Mouse (Mus musculus) kidney, embryonic 15.5 days (tissue): Measurements from ENCODE around the gene Sgsm1. TPM values are rescaled to one million over a fixed set of nuclear protein-coding genes. Genes with fewer than 3 reads are reported as not detected.

Experiments
- ATAC-seq: fragments of 200-750 bp; cut with Nextera tagmentation; replicated peaks from 2 replicates; pipeline ENCODE4 v1.8.0; 2017; ENCODE audit warnings: moderate TSS enrichment; ENCODE audit not compliant: low FRiP score
- H3K27ac ChIP-seq: fragments of 300-500 bp; sonication (generic); 2 replicates; pipeline ENCODE4 v1.5.1; 2015; ENCODE audit warnings: mild to moderate bottlenecking, inconsistent platforms
- H3K27me3 ChIP-seq: fragments of 300-500 bp; sonication (generic); 2 replicates; pipeline ENCODE4 v1.6.1; 2015; ENCODE audit warnings: inconsistent platforms
- H3K36me3 ChIP-seq: fragments of 300-500 bp; sonication (generic); 2 replicates; pipeline ENCODE4 v1.6.1; 2015; ENCODE audit warnings: inconsistent platforms
- H3K4me1 ChIP-seq: fragments of 300-500 bp; sonication (generic); 2 replicates; pipeline ENCODE4 v1.6.1; 2015; ENCODE audit warnings: inconsistent platforms
- H3K4me2 ChIP-seq: fragments of 300-500 bp; sonication (generic); 2 replicates; pipeline ENCODE4 v1.6.1; 2015; ENCODE audit warnings: moderate library complexity, mild to moderate bottlenecking, inconsistent platforms
- H3K4me3 ChIP-seq: fragments of 300-500 bp; sonication (generic); replicated peaks from 2 replicates; pipeline ENCODE4 v1.5.1; 2015; ENCODE audit warnings: mild to moderate bottlenecking, inconsistent platforms
- H3K9ac ChIP-seq: fragments of 300-500 bp; sonication (generic); 2 replicates; pipeline ENCODE4 v1.6.1; 2015; ENCODE audit warnings: mild to moderate bottlenecking, inconsistent platforms
- H3K9me3 ChIP-seq: fragments of 300-500 bp; sonication (generic); replicated peaks from 2 replicates; pipeline ENCODE4 v1.6.1; 2016; ENCODE audit warnings: inconsistent platforms
- WGBS: fragments of 180-500 bp; shearing (Covaris S2); methylation state at CpG from one replicate; pipeline ENCODE4 v1.1.7; 2015; ENCODE audit warnings: mixed read lengths; 5-methylcytosine and 5-hydroxymethylcytosine counted together
- polyA plus RNA-seq: library from polyadenylated mRNA; unstranded; fragments of >200 nt; fragmentation: Nextera tagmentation; extraction: Ambion mirVana; gene quantifications from 2 replicates; pipeline ENCODE4 v1.2.1, GENCODE M21; 2015

Sgsm1 gene
- polyA plus RNA-seq, 1 experiment from 2014 or later: 6.3 TPM

- 8% methylated on average over 11 of the region's 11 CpGs for WGBS
- ATAC-seq: no peak
- Histone ChIP-seq H3K27ac (no peak overlapping the region), H3K27me3 (peaks cover 81% of the 10 kb centered on the region), H3K9me3 (no peaks in the 10 kb centered on the region), H3K36me3 (no peaks in the 10 kb centered on the region), H3K4me2 (no peak overlapping the region), H3K4me1 (peaks cover 30% of the 10 kb centered on the region), H3K4me3 (no peak overlapping the region), H3K9ac (no peak overlapping the region)
Observed at GRCm38 (mm10) chr5:113345781-113346180, 35.2 kb upstream of the Sgsm1 start.

DNA sequence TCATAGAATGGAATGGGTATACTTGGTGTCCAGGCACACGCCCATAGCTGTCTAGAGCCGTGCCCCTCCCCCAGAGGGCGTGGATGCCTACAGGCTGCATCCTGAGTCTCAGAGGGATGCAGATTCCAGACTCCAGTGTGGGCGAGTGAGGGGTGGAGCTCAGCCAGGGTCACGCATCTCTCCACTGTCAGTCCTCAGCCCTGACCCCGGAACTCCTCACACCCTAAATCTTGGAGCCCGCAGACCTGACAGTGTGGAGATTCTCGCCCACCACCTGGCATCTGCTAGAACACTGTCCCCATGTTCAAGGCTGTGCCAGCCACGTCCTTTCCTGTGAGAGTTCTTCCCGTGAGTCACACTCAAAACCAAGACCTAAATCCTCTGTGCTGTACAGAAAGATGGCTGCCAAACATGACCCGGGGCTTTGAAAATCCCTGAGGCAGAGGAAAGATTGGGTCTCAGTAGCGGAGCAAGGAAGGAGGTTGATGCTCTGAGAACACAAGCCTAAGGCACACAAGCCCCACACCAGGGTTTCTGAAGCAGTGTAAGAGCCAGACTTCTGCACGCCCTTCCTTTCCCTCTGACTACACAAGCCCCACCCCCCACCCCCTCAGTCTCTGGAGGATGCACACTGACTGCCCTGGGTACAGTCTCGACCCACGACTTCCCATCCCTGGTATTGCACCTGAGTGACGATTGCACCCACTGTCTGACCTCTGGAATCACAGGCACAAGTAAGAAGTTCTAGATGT lies 34.2 kb upstream of the Sgsm1 start:
- no peaks in the 10 kb centered on the region for H3K36me3 ChIP-seq
- H3K4me3 ChIP-seq: no peak overlapping the region
- H3K27me3 ChIP-seq: peaks cover 75% of the 10 kb centered on the region
- H3K4me1 ChIP-seq: peaks cover 26% of the 10 kb centered on the region
- ATAC-seq: no peak
- no peak overlapping the region for H3K27ac ChIP-seq
- 25% methylated on average over 15 of the region's 16 CpGs for WGBS
- no peaks in the 10 kb centered on the region for H3K9me3 ChIP-seq
- H3K4me2 ChIP-seq: no peak overlapping the region
- H3K9ac ChIP-seq: no peak overlapping the region

DNA sequence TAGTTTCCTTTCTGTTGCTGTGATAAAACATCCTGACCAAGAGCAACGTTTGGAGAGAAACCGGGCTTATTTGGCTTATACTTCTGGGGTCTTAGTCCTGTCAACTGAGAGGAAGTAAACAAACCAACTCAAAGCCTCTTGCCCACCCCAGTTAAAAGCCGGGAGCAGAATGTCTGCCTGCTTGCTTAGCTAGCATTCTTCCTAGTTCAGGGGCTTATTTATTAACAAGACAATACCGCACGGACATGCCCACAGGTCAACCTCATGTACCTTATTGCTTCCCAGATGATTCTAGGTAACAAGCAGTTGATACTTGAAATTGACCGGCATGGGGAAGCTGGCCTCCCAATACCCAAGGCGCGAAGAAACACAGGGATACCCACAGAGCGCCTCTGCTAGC lies 25.7 kb upstream of the Sgsm1 start:
- no peak for ATAC-seq
- Histone ChIP-seq H3K9ac (no peak overlapping the region), H3K4me1 (peaks cover 32% of the 10 kb centered on the region), H3K27ac (no peak overlapping the region), H3K9me3 (no peaks in the 10 kb centered on the region), H3K4me3 (no peak overlapping the region), H3K36me3 (no peaks in the 10 kb centered on the region), H3K4me2 (peak overlapping the region; percentile 61; the same call in 1 of the 2 replicates), H3K27me3 (peaks cover 76% of the 10 kb centered on the region)
- WGBS: 33% methylated on average over 9 of the region's 9 CpGs

GRCm38 (mm10) chr5:113335732-113336131 lies 25.1 kb upstream of the Sgsm1 start:
- Histone ChIP-seq H3K9me3 (no peaks in the 10 kb centered on the region), H3K9ac (no peak overlapping the region), H3K36me3 (no peaks in the 10 kb centered on the region), H3K27ac (no peak overlapping the region), H3K4me3 (peak overlapping the region; percentile 30), H3K4me1 (peaks cover 32% of the 10 kb centered on the region), H3K27me3 (peaks cover 73% of the 10 kb centered on the region), H3K4me2 (peak overlapping the region; percentile 61)
- no peak for ATAC-seq
- WGBS: 2% methylated on average over 17 of the region's 17 CpGs

- Histone ChIP-seq H3K9ac (no peak overlapping the region), H3K27ac (no peak overlapping the region), H3K4me2 (peak overlapping the region; percentile 61), H3K4me1 (peaks cover 32% of the 10 kb centered on the region), H3K36me3 (no peaks in the 10 kb centered on the region), H3K27me3 (peaks cover 72% of the 10 kb centered on the region), H3K9me3 (0 out of 2 replicates have a peak, but pooled peaks cover 4% of the 10 kb centered on the region), H3K4me3 (peak overlapping the region; percentile 30)
- ATAC-seq: no peak
- WGBS: 6% methylated on average over 34 of the region's 34 CpGs
Observed at GRCm38 (mm10) chr5:113334621-113335530, 24.3 kb upstream of the Sgsm1 start.

DNA sequence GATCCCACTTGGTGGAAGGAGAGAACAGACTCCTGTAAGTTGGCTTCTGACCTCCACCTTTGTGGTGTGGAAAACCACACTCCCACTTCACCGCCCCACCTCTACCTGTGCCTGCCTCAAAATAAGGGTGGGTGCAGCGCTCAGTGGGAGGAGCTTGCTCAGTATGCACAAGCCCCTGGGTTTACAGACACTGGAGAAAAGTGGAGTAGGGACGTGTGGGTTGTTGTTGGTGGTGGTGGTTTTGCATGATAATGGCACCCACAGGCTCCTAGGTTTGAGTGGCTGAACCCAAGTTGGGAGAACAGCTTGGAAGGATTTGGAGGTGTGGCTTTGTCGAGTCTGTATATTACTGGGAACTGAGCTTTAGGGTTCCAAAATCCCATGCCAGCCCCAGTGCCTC lies 22.3 kb upstream of the Sgsm1 start:
- H3K4me2 ChIP-seq: no peak overlapping the region
- WGBS: 58% methylated on average over 4 of the region's 4 CpGs
- peaks cover 52% of the 10 kb centered on the region for H3K27me3 ChIP-seq
- H3K9me3 ChIP-seq: 0 out of 2 replicates have a peak, but pooled peaks cover 14% of the 10 kb centered on the region
- no peaks in the 10 kb centered on the region for H3K36me3 ChIP-seq
- H3K4me1 ChIP-seq: peaks cover 30% of the 10 kb centered on the region
- ATAC-seq: no peak
- no peak overlapping the region for H3K4me3 ChIP-seq
- H3K9ac ChIP-seq: no peak overlapping the region
- H3K27ac ChIP-seq: no peak overlapping the region

GRCm38 (mm10) chr5:113332239-113332638 lies 21.7 kb upstream of the Sgsm1 start:
- Histone ChIP-seq H3K27ac (no peak overlapping the region), H3K9me3 (0 out of 2 replicates have a peak, but pooled peaks cover 14% of the 10 kb centered on the region)
- WGBS: 38% methylated on average over 12 of the region's 12 CpGs

DNA sequence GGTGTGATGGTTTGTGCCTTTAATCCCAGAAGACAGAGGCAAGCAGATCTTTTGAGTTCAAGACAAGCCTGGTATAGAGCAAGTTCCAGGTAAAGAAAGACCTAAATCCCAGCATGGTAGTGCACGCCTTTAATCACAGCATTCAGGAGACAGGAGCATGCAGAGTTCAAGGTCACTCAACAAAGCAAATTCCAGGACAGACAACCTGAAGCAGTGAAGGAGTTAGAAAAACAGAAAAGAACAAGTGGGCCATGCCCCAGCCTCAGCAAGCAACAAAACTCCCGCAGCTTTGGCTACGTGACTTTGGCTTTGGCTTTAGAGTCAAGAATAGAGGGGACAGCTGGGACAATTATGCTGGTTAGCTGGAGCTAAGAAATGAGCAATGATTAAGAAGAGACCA lies 19.6 kb upstream of the Sgsm1 start:
- Histone ChIP-seq H3K27ac (no peak overlapping the region), H3K4me2 (no peak overlapping the region), H3K9me3 (0 out of 2 replicates have a peak, but pooled peaks cover 14% of the 10 kb centered on the region), H3K27me3 (peaks cover 32% of the 10 kb centered on the region), H3K9ac (no peak overlapping the region), H3K4me3 (no peak overlapping the region), H3K4me1 (peaks cover 13% of the 10 kb centered on the region), H3K36me3 (no peaks in the 10 kb centered on the region)
- 84% methylated on average over 3 of the region's 3 CpGs for WGBS
- ATAC-seq: no peak

More at GRCm38 (mm10) chr5:113332239-113332638, 21.7 kb upstream of the Sgsm1 start:
- Histone ChIP-seq H3K4me1 (peaks cover 26% of the 10 kb centered on the region), H3K4me3 (no peak overlapping the region), H3K27me3 (peaks cover 46% of the 10 kb centered on the region), H3K9ac (no peak overlapping the region), H3K36me3 (no peaks in the 10 kb centered on the region), H3K4me2 (no peak overlapping the region)
- ATAC-seq: no peak

DNA sequence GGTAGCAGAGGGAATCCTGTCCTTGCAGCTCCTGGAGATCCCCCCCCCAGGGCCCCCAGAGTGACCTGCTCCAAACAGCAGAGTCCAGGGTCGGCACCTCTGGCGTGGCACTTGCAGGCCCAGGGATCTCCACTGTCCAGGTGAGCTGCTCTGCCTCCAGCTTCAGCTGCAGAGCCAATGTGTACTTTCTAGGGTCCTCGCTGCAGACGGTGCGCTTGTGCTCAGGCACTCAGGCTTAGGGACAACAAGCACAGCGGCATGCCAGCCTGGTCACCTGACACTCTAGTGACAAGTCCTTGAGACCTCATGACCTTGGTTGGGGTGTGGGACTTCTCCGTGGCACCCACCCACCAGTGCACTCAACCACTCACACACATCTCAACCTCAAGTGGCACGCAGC lies 18.9 kb upstream of the Sgsm1 start:
- Histone ChIP-seq H3K36me3 (no peaks in the 10 kb centered on the region), H3K4me1 (peaks cover 5% of the 10 kb centered on the region), H3K4me3 (no peak overlapping the region), H3K27ac (no peak overlapping the region), H3K9me3 (0 out of 2 replicates have a peak, but pooled peaks cover 14% of the 10 kb centered on the region), H3K4me2 (no peak overlapping the region), H3K27me3 (peaks cover 32% of the 10 kb centered on the region), H3K9ac (no peak overlapping the region)
- no peak for ATAC-seq
- whole genome bisulfite sequencing: 87% methylated on average over 8 of the region's 8 CpGs

DNA sequence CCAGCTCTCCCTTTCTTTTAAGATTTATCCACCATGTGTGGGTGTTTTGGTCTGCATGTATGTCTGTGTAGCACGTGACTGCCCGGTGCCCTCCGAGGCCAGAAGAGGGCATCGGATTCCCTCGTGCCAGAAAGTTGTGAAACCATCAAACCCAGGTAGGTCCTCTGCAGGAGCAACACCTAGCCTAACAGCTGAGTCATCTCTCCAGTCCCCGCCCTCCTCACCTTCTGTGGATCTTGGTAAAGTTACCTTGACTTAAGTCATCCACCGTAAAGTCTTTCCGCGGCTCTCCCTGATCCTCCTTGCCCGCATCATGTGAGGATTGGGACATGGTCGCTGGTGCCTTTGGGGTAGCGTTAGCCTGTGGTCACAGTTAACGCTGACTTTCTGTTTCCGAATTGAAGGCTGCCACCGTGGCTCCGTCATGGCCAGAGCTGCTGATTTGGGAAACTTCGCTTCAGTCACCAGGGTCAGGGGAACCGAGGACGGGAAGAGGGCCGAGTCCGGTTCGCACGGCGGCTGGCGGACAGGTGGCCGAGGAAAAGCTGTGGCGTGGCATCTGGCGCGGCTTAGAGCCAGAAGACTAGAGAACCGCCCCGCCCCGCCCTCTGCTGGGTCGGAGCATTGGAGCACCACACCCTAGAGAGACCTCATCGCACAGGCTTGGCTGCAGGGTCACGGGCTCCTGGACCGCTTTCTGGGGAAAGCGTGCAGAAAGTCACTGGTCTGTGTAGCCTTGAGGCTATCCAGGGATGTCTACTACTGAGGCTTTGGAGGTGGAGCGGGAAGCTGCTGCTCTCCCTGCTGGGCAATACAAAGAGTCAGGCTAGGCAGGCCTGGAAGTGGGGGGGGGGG lies 13.4 kb upstream of the Sgsm1 start:
- Histone ChIP-seq H3K9ac (peak overlapping the region; percentile 23; the same call in 1 of the 2 replicates), H3K27me3 (peaks cover 36% of the 10 kb centered on the region), H3K4me3 (peak overlapping the region; percentile 40), H3K27ac (no peak overlapping the region), H3K36me3 (no peaks in the 10 kb centered on the region), H3K4me2 (peak overlapping the region; percentile 81), H3K9me3 (0 out of 2 replicates have a peak, but pooled peaks cover 8% of the 10 kb centered on the region), H3K4me1 (peaks cover 9% of the 10 kb centered on the region)
- WGBS: 3% methylated on average over 38 of the region's 38 CpGs
- 0 out of 2 replicates have a peak, but pooled peaks have one; percentile 52 for ATAC-seq

DNA sequence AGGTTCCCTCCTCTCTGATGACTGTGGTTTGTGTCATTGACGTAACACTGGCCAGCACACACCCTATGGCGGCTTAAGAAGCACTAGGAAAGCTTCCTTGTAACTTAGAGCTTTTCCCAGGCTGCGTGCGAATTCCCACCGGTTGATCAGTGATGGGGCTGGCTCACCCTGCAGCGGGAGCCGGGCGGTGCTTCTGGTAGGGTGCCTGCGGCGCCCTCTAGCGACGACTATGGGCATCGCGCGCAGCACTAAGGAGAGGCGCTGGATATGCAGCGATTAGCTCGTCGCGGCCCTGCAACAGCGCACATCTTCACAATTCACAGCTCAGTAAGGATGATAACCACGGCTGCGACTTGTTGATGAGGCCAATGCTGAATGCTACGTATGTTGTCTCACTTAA lies 3.4 kb upstream of the Sgsm1 start:
- WGBS: 1% methylated on average over 24 of the region's 24 CpGs
- H3K4me3 ChIP-seq: no peak overlapping the region
- no peak overlapping the region for H3K9ac ChIP-seq
- H3K4me2 ChIP-seq: peak overlapping the region; percentile 33; the same call in 1 of the 2 replicates
- ATAC-seq: no peak
- H3K9me3 ChIP-seq: no peaks in the 10 kb centered on the region
- H3K27me3 ChIP-seq: peaks cover 25% of the 10 kb centered on the region
- no peaks in the 10 kb centered on the region for H3K36me3 ChIP-seq
- H3K27ac ChIP-seq: no peak overlapping the region
- peaks cover 21% of the 10 kb centered on the region for H3K4me1 ChIP-seq
